Mouse (Mus musculus): ENCODE measurements at regions not wholly inside any gene's neighbourhood (a gene's known extent, or its start where the extent isn't known, plus 50 kb on each side); places are given as distances from the start of the nearest gene placed in this dataset.

DNA sequence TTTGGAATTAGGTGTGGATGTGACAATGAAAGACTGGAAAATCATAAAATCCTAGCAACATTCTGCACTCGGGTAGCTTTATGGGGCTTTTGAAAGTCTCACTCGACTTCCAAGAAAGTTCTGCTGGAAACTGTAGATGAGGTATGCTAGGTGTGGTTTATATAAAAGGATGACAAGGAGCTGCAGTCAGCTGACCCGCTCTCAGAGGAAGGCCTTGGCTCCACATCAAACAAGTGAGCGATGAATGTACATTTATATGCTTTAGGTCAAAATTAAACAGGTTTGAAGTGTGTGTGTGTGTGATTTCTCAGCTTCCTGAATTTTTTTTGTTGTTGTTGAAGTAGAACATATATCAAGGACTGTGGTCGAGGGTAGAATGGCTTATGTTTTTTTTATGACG is 174.9 kb downstream of the 1500009L16Rik start:
- no peak for DNase-seq (ENCODE audit: low read depth)

GRCm38 (mm10) chr10:83906751-83907150 is 184.1 kb downstream of the 1500009L16Rik start:
- peak; percentile 72 for DNase-seq (ENCODE audit: low read depth)

DNA sequence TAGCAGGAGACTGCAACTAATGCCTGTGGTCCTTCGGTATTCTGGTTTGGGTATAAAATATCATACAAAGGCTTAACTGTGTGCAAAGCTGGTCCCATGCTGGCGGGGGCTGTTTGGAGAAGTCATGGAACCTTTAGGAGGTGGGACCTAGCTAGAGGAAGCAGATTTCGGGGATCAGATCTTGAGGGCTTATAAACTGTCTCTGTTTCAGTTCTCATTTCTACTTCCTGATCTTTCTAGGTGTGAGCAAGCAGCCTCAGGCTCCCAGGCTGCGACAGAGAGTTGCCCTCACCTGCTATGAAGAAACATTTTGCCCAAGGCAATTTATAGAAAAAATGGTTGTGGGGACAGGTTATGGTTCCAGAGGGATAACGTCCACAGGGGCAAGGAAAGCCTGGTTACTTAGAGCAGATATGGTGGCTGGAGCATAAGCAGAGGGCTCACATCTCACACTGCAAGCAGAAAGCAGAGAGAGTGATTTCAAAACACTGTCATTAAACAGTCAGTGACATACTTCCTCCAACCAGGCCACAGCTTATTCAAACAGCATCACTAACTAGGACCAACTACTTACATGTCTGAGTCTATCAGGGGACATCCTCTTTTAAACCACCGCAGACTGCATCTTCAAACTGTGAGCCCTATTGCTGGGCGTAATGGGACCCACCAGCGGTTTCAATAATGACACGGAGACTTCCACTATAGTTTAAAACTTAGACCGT is 188.1 kb downstream of the 1500009L16Rik start:
- no peak for DNase-seq (ENCODE audit: low read depth)

DNA sequence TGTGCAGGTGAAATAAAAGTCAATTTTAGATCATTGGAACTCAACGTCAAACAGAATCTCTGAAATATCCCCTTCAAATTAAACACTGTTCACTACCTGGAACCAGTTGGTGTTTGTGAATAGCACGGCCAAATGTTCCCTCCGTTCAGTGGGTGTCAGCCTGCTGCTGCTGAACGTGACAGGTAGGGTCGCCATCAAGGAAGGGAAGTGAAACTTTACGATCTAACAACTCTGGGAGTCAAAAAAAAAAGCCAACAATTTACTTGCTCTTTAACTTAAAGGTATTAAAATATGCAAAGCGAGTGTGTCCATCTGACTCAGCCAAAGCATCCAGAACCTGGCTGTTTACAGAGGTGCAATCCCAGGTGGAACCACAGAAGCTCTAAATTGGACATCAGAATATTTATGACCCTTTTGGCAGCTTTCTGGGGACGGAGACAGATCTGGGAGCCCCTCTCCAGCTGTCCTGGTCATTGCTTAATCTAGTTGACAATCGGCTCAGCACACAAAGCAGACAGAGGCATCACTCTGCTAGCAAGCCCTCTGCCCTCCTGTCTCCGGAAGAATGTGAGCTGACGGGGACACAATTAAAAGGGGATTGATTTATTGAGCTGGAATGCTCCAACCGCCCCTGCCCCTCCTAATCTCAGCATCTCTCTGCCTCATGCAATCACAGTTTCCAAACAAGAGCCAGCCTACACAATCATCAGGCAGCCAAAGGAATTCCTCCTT is 191.9 kb downstream of the 1500009L16Rik start:
- DNase-seq (ENCODE audit: low read depth): no peak

- no peak for DNase-seq (ENCODE audit: low read depth)
These were observed 192.6 kb downstream of the 1500009L16Rik start for GRCm38 (mm10) chr10:83915133-83915730.

DNA sequence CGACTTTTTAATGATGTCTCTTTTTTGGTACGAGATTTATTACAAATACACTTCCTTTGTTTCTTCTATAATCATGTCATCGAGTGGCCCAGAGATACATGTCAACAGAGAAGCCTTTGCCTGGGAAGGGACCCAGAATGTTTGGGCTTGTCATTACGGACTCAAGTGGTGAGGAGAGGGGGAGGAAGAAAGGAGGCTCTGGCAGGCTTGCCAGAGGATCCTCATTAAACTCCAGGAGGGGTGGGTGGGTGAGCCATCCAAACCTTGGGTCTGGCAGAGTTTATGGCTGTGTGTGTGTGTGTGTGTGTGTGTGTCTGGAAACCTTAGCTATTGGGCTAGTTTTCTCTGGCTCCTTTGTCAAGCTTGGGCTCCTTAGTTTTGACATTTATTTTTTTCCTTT is 204.3 kb downstream of the 1500009L16Rik start:
- peak; percentile 67 for DNase-seq (ENCODE audit: low read depth)

DNA sequence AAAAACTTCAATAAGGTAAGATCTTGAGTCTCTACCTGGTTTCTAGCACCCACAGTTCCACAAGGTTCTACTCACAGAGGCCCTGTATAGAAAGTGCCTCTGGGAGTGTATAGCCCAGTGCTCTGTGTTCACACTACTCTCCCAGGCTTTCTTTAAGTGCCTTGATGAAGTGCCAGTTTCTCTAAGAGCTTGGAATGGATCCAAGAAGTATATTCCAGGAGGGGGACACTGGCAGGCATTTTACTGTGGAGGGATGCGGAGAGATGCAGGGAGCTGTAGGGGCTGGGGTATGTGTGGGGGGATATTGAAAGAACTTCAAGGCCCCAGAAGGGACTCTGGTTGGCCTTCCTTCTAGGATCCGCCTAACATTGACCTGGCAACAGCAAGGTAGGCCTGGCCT is 204.9 kb downstream of the 1500009L16Rik start:
- DNase-seq (ENCODE audit: low read depth): no peak

- DNase-seq (ENCODE audit: low read depth): no peak
These were observed 209.1 kb downstream of the 1500009L16Rik start for GRCm38 (mm10) chr10:83931758-83932157.

DNA sequence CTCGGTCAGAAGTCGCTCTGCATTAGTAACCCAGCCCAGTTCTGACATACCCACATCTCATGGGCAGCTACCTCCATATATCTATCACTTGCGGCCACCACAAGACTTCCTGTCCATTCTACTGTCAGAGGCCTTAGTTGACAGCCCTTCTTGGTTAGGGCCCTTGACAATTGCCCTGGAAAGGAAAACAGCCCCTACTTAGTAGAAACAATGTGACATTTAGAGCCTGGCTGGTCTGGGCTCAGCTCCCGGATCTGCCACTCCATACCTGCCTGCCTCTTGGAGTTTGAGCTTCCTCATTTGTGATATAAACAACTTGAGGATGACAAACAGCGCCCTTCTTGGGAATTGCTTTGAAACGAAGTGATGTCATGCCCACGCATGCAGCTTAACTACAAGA is 210.5 kb downstream of the 1500009L16Rik start:
- no peak for DNase-seq (ENCODE audit: low read depth)

DNA sequence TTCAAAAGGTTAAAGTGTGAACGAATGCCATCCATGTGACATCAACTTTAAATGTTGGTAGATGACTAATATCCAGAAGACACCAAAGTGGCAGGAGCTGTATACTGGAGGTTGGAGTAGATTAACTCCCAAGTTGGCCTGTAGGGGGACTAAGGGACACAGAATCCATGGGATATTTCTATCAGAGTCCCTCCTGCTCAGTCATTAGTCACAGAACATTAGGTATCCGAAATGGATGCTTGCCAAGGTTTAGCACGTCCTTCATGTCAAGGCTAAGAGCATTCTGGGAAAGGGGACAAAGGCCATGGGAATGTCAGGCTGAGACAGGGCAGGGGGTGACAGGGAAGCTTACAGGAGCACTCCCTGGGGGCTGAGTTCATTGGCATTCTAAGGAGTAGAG is 211.8 kb downstream of the 1500009L16Rik start:
- DNase-seq (ENCODE audit: low read depth): no peak

GRCm38 (mm10) chr10:83937168-83937567 is 214.5 kb downstream of the 1500009L16Rik start:
- no peak for DNase-seq (ENCODE audit: low read depth)

GRCm38 (mm10) chr10:83942101-83942500 is 219.4 kb downstream of the 1500009L16Rik start:
- DNase-seq (ENCODE audit: low read depth): no peak

GRCm38 (mm10) chr10:83944158-83944557 is 221.5 kb downstream of the 1500009L16Rik start:
- DNase-seq (ENCODE audit: low read depth): no peak

DNA sequence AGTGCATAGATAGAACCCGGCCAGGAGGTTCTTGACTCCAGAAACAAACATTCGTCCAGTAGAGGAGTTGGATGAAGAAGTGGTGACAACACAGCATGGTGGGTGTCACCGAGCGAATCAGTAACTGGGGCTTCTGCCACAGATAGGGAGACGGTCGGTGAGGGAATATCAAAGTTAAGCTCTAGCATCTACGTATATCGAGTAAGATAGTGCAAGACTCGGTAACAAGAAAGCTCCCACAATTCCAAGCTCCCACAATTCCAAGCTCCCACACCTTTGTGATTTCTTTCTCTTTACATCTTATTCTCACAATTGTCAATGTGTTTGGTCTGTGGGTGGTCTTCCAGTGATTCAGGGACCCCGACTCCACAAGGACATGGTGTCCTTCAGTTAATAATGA is 222.2 kb downstream of the 1500009L16Rik start:
- no peak for DNase-seq (ENCODE audit: low read depth)

DNA sequence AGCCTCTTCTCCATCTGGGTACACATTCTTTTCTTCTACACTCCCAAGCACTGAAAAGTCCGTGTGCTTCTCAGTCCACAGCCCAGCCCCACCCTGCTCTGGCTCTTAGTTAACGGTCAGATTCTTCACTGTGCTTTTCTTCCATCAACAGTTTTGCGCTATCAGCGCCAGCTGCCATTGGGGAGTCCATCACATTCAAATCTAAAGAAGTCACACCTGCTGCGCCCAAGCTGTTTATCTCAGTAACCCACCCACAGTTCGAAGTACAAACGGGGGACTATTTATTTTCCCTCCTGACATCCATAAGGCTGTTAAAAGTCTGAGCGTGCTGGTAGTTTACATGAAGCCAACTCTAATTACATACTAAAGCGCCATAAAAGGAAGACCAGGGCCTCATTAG is 222.8 kb downstream of the 1500009L16Rik start:
- DNase-seq (ENCODE audit: low read depth): no peak

GRCm38 (mm10) chr10:83946186-83947176 is 223.8 kb downstream of the 1500009L16Rik start:
- no peak for DNase-seq (ENCODE audit: low read depth)

DNA sequence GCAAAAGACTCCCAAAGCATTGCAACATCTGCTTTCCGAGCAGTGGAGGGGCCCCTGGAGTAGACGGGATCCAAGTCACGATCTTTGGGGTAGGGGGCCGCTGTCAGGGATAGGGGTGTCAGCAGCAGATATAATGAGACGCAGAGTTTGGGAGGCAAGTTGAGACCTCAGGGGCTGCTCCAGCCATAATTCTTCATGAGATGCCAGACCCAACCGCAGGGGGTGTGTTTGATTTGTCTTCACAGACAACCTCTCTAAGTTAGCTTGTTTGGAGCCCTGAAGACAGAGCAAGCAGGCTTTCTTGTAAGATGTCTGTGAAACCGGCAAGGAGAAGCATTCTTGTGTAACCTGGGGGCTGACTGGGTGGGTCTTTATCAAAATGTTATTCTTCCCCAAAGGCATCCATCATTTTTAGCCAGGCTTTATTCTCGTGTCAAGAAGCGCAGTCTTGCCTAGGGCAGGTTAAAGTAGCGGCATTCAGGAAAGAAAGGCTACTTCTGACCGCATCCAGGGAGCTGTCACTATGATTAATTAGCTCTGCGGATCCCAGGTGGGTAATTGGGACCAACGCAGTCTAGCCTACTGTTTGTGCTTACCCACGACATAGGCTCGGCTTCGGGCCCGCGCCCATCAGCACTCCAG is 234.6 kb downstream of the 1500009L16Rik start:
- DNase-seq (ENCODE audit: low read depth): peak; percentile 74

DNA sequence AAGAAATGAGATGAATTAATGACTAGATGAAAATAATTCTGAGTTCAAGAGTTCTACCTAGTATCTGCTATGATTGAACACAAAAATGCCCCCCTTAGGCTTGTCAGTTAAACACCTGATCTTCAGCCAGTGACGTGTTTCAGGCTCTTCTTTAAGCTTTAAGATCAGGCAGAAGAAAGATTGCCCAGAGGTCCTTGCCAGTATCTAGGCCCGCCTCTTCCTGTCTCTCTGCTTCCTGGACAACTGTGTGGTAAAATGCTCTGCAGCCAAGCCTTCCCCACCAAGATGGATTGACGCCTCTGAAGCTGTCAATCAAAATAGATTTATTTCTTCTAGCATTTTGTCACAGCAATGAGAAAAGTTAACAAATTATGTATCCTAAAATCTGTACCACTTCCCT is 235.7 kb downstream of the 1500009L16Rik start:
- DNase-seq (ENCODE audit: low read depth): no peak

DNA sequence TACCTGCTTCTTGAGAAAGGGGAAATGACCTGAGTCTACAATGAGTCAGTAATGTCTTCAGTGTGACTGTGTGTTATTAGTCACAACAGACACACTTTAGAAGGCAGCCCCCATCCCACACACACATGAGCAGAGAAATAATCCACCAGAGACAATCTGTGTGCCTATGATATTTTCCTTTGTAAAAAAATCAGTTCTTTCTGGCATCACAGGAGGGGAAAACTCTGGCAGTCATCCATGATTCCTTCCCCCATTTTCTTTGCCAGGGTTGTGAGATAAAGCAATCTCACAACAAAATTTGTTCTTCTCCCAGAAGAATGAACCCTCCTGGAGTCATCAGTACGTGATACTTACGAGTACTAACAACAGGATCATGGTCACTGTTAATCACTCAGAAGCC is 236.2 kb downstream of the 1500009L16Rik start:
- no peak for DNase-seq (ENCODE audit: low read depth)

- no peak for DNase-seq (ENCODE audit: low read depth)
These were observed 240.6 kb downstream of the 1500009L16Rik start for GRCm38 (mm10) chr10:83963232-83963760.
